Mouse (Mus musculus) kidney, embryonic 16.5 days (tissue): Measurements from ENCODE around the gene Msln. TPM values are rescaled to one million over a fixed set of nuclear protein-coding genes. Genes with fewer than 3 reads are reported as not detected.

Experiments used
- ATAC-seq: fragments of 200-750 bp; cut with Nextera tagmentation; 2 replicates; pipeline ENCODE4 v1.8.0; 2017; ENCODE audit warnings: moderate TSS enrichment; ENCODE audit not compliant: low FRiP score, low TSS enrichment
- H3K27ac ChIP-seq: fragments of 300-500 bp; sonication (generic); 2 replicates; pipeline ENCODE4 v1.5.1; 2014; ENCODE audit warnings: low read length
- H3K27me3 ChIP-seq: fragments of 300-500 bp; sonication (generic); 2 replicates; pipeline ENCODE4 v1.6.1; 2014; ENCODE audit warnings: low read length, control low read depth, mixed read lengths; ENCODE audit not compliant: insufficient read depth
- H3K36me3 ChIP-seq: fragments of 300-500 bp; sonication (generic); 2 replicates; pipeline ENCODE4 v1.6.1; 2014; ENCODE audit warnings: low read length, control low read depth, mixed read lengths; ENCODE audit not compliant: insufficient read depth
- H3K4me1 ChIP-seq: fragments of 300-500 bp; sonication (generic); 2 replicates; pipeline ENCODE4 v1.6.1; 2014; ENCODE audit warnings: low read length, control low read depth, mixed read lengths; ENCODE audit not compliant: insufficient read depth
- H3K4me2 ChIP-seq: fragments of 300-500 bp; sonication (generic); replicated peaks from 2 replicates; pipeline ENCODE4 v1.6.1; 2014; ENCODE audit warnings: low read depth, low read length
- H3K4me3 ChIP-seq: fragments of 300-500 bp; sonication (generic); 2 replicates; pipeline ENCODE4 v1.5.1; 2014; ENCODE audit warnings: mild to moderate bottlenecking, low read length
- H3K9ac ChIP-seq: fragments of 300-500 bp; sonication (generic); replicated peaks from 2 replicates; pipeline ENCODE4 v1.6.1; 2014; ENCODE audit warnings: low read length
- H3K9me3 ChIP-seq: fragments of 300-500 bp; sonication (generic); 2 replicates; pipeline ENCODE4 v1.6.1; 2016; ENCODE audit warnings: low read length, control low read depth
- WGBS: fragments of 180-500 bp; shearing (Covaris S2); extraction: QIAGEN DNeasy Blood & Tissue Kit; methylation state at CpG from one replicate; pipeline ENCODE4 v1.1.7; 2014; 5-methylcytosine and 5-hydroxymethylcytosine counted together
- polyA plus RNA-seq: library from polyadenylated mRNA; unstranded; fragments of >200 nt; fragmentation: Nextera tagmentation; extraction: Ambion mirVana; gene quantifications from 2 replicates; pipeline ENCODE4 v1.2.1, GENCODE M21; 2015

Msln gene
- polyA plus RNA-seq, 1 experiment from 2014 or later: 7.8 TPM

DNA sequence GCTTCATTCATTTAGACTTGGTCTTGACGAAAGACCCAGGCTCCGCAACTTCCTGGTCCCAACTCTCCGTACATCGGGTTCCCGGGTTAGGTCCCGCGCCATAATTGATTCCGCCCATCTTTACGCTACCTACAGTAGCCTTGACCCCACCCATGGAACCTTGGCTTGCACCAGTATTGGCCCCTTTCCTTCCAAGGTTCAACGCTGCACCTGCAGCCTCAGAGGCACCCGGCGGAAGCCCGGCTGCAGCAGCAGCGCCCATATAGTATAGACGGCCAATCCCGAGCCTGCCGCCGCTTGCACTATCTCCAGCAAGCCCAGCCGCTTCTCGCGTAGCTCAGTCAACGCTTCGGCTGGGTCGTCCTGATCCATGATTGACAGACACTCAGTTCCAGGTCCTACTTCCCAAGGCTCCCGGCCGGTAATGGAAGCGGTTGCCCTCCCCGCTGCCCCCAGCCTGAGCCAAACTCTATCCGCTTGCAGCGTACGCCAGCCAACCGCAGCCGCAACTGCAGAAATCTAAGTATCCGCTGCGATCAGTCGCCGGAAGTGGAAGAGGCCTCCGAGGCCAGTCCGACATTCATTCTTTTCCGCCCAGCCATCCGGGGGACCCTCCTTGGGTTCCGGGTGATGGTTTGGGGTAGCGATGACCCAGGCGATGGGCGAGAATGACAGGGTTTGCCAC is 37.8 kb upstream of the Msln start:
- Histone ChIP-seq H3K27ac (peak overlapping the region; percentile 99), H3K4me3 (peak overlapping the region; percentile 95), H3K36me3 (0 out of 2 replicates have a peak, but pooled peaks cover 2% of the 10 kb centered on the region), H3K4me2 (peak overlapping the region; percentile 93), H3K9ac (peak overlapping the region; percentile 85), H3K4me1 (peaks cover 56% of the 10 kb centered on the region), H3K9me3 (no peaks in the 10 kb centered on the region), H3K27me3 (no peaks in the 10 kb centered on the region)
- peak; percentile 42 for ATAC-seq
- WGBS: under 1% methylated on average over 45 of the region's 45 CpGs

DNA sequence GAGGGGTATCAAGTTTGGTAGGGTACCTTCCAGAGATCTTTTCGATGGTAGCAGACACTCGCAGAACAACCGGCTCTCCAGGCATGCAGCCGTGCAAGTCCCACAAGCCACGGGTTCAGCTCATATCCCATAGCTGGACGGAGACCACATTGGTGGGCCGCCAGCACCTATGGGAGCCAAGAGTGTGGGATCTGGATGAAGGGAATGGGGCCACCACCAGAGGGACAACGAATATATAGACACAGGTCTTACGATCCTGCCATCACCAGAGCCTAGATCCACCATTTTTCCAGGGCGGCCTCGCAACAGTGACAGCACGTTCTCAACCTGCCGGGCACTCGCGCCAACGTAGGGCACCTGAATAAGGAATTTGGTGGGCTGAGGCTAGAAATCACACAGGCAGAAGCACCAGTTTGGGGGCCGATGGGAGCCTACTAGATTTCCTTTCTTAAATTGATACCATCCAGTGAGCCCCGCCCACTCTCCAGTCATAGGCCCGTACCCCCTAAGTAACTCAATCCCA is 37.2 kb upstream of the Msln start:
- WGBS: 24% methylated on average over 19 of the region's 19 CpGs
- peak overlapping the region; percentile 99 for H3K27ac ChIP-seq
- ATAC-seq: no peak
- no peaks in the 10 kb centered on the region for H3K9me3 ChIP-seq
- H3K4me3 ChIP-seq: peak overlapping the region; percentile 95
- peak overlapping the region; percentile 85 for H3K9ac ChIP-seq
- 0 out of 2 replicates have a peak, but pooled peaks cover 2% of the 10 kb centered on the region for H3K36me3 ChIP-seq
- peaks cover 54% of the 10 kb centered on the region for H3K4me1 ChIP-seq
- H3K27me3 ChIP-seq: no peaks in the 10 kb centered on the region
- peak overlapping the region; percentile 93 for H3K4me2 ChIP-seq

DNA sequence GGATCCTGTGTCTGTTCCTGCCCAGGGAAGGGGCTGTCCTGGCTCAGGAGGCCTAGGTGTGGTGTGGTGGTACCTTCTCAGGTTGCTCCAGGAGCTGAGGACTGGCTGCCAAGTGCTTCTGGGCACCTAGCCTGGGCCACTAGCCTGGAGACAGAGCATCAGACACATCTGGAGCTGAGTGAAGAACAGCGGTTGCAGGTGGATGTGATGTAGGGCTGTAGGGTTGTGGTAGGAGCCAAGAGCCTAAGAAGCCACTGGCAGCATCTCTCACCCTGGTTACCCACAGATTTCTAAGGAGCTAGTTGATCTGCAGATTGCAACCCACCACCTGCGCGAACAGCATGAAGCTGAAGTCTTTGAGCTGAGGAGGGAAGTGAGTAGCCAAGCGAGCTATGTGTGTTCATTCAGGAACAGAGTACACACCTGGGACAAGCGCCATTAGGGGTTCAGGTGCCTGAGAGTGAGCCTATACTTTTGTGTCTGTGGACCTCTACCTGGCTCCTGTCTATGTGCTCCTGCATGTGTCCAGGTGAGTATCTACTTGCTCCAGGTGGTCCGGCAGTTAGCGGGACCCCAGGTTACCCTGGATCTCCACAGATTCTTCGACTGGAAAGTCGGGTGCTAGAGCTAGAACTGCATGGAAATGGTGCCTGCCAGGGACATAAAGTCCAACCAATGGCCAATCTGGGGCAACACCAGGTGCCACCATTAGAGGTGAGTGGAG is 32.8 kb upstream of the Msln start:
- no peak overlapping the region for H3K9ac ChIP-seq
- 91% methylated on average over 9 of the region's 9 CpGs for WGBS
- H3K4me3 ChIP-seq: no peak overlapping the region
- no peak overlapping the region for H3K27ac ChIP-seq
- no peaks in the 10 kb centered on the region for H3K27me3 ChIP-seq
- peaks cover 16% of the 10 kb centered on the region for H3K36me3 ChIP-seq
- H3K4me2 ChIP-seq: no peak overlapping the region
- peaks cover 29% of the 10 kb centered on the region for H3K4me1 ChIP-seq
- ATAC-seq: no peak
- H3K9me3 ChIP-seq: no peaks in the 10 kb centered on the region

DNA sequence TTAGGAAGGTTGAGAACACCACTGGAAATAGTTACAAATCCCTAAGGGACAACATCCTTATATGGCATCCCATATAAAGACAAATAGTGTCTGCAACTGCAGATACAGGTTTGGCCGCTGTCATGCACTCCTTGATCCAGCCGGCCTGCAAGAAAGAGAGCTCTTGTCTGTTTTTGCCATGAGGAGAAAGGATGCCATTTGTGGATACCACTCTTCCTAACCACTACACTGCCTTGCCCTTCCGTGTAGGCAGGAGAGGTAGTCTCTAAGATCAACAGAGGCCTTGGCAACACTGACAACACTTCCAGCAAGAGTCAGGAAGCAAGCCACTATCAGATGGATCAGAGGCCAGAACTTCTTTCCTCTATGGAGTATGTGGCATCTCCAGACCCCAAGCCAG is 32.1 kb upstream of the Msln start, which contains the start of gene Ccdc78:
TSS of gene Ccdc78 (plus strand) at position 301 of the 400 bp plus-strand sequence.
- peak within 1 kb of the TSS; percentile 90 for H3K4me2 ChIP-seq
- H3K27ac ChIP-seq: peak within 1 kb of the TSS; percentile 95
- peaks cover 26% of the 10 kb centered on the region for H3K4me1 ChIP-seq
- H3K9me3 ChIP-seq: no peaks in the 10 kb centered on the region
- H3K4me3 ChIP-seq: peak within 1 kb of the TSS; percentile 85
- peak within 1 kb of the TSS; percentile 86 for H3K9ac ChIP-seq
- H3K36me3 ChIP-seq: peaks cover 22% of the 10 kb centered on the region
- WGBS: 78% methylated on average over 3 of the region's 3 CpGs
- H3K27me3 ChIP-seq: no peaks in the 10 kb centered on the region
- no peak for ATAC-seq

DNA sequence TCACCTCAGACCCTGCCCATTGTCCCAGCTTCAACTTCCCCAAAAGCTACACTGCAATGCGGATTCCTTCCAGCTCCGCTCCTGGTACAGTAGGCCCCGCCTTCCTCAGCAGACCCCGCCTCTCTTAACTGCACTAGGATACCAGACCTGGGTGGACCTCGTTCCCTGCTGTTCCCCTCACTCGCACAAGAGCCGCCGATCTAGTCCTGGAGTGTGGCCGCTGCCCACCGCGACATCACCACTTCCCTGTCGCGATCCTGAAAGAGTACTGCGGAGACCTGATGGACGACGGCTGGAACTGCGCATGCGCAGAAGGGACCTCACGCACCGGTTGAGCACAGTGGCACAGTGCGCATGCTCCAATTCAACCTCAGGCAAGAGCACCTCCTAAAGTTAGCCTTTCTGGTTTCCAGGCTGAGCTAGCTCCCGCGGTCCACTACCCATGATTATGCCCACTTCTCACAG is 31.1 kb upstream of the Msln start, which contains the start of gene Haghl:
TSS of gene Haghl (minus strand) at position 393 of the 465 bp plus-strand sequence.
- H3K9ac ChIP-seq: peak within 1 kb of the TSS; percentile 86
- under 1% methylated on average over 23 of the region's 23 CpGs for WGBS

DNA sequence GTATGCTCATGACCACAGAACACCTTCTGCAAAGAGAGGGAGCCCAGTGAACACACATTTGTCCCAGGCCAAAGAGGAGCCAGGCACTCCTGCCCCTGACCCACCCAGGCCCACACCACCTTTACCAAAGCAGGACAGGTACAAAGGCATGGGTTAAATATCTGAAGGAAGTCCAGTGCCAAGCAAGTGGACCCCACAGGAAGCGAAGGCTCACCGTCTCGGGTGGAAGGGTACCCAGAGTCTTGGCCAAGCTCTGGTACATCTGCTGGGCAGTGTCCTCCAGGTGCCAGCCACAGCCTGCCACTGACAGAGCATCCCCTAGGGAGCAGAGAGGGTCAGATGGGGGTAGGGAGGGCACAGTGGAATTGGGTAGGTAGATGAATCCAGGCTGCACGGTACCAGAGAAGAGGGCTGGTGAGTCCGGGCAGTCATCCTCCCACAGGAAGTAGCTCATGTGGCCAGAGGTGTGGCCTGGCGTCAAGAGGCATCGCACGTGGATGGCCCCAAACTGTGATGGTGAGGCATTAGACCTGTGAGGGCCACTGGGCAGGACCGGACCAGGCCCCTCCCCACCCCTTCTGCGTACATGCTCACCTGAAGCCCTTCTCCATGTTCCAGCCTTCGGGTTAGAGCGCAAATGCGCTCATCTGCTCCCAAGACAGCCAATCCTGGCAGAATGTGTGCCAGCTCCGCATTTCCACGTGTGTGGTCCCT is 29.8 kb upstream of the Msln start:
- peak overlapping the region; percentile 85 for H3K4me3 ChIP-seq
- H3K4me2 ChIP-seq: peak overlapping the region; percentile 90
- peaks cover 16% of the 10 kb centered on the region for H3K4me1 ChIP-seq
- H3K27me3 ChIP-seq: no peaks in the 10 kb centered on the region
- peak overlapping the region; percentile 86 for H3K9ac ChIP-seq
- peaks cover 36% of the 10 kb centered on the region for H3K36me3 ChIP-seq
- ATAC-seq: no peak
- H3K27ac ChIP-seq: no peak overlapping the region
- 71% methylated on average over 15 of the region's 15 CpGs for WGBS
- no peaks in the 10 kb centered on the region for H3K9me3 ChIP-seq

More for the DNA sequence above, 31.1 kb upstream of the Msln start, which contains the start of gene Haghl:
- Histone ChIP-seq H3K36me3 (peaks cover 30% of the 10 kb centered on the region), H3K4me2 (peak within 1 kb of the TSS; percentile 90), H3K27me3 (no peaks in the 10 kb centered on the region), H3K27ac (peak within 1 kb of the TSS; percentile 95), H3K9me3 (no peaks in the 10 kb centered on the region), H3K4me3 (peak within 1 kb of the TSS; percentile 85), H3K4me1 (peaks cover 16% of the 10 kb centered on the region)
- ATAC-seq: peak; percentile 79

DNA sequence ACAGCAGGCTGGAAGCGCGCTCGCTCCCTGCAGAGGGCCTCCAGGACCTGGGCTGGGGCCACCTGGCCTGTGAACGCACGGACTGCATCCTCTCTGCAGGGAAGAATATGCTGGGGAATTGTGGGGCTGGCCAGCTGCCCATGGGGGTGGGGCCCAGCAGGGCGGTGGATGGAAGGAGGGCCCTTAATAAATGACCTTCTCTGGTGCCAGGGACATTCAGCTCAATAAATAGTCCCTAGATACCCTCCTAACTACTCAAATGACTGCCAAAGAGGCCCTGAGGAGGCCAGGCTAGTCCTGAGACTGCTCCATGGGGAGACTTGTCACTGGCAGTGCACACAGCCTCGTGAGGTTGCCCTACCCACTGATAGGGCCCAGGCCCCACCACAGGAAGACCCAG is 28.9 kb upstream of the Msln start:
- H3K4me1 ChIP-seq: peaks cover 16% of the 10 kb centered on the region

DNA sequence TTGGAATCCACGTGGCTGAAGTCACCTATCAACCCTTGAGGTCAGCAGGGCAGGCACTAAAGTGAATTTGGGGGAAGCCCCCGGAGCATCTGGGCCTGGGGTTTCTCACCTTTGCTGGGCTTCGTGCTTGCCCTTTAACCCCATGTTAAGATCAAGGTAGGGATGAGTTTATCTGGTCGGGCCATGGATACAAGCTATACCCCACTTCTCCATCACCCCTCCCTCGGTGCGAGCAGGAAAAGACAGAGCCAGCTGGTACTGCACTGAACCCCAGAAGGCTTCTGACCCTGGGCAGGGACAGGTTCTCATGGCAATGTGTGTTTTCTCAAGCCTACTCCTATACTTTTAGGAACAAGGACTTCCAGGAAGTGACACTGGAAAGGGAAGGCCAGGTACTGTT is 27.2 kb upstream of the Msln start:
- ATAC-seq: no peak
- Histone ChIP-seq H3K9me3 (no peaks in the 10 kb centered on the region), H3K27ac (no peak overlapping the region), H3K4me1 (peaks cover 16% of the 10 kb centered on the region), H3K9ac (no peak overlapping the region), H3K4me3 (no peak overlapping the region), H3K27me3 (no peaks in the 10 kb centered on the region), H3K36me3 (peaks cover 45% of the 10 kb centered on the region), H3K4me2 (no peak overlapping the region)
- 70% methylated on average over 6 of the region's 6 CpGs for WGBS

More for the DNA sequence above, 28.9 kb upstream of the Msln start:
- H3K27me3 ChIP-seq: no peaks in the 10 kb centered on the region
- no peak overlapping the region for H3K4me2 ChIP-seq
- WGBS: 81% methylated on average over 7 of the region's 7 CpGs
- no peak overlapping the region for H3K9ac ChIP-seq
- H3K36me3 ChIP-seq: peaks cover 36% of the 10 kb centered on the region
- H3K27ac ChIP-seq: no peak overlapping the region
- no peak for ATAC-seq
- H3K4me3 ChIP-seq: no peak overlapping the region
- no peaks in the 10 kb centered on the region for H3K9me3 ChIP-seq

DNA sequence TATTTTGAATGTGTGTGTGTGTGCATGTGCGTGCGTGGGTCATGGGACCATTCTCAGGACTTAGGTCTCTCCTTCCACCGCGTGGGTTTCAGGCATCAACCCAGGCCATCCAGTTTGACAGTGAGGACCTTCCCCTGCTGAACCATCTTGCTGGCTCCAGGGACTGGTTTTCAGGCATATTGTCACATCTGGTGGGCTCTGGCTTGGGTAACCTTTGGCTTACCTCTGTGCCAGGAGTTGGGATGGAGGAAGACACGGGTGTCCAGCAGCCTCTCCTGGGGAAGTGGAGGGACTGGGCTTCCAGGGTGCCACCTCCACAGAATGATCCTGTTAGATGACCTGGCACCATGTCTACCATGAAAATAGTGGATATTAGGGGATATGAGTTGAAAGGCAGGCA is 23.8 kb upstream of the Msln start:
- H3K4me2 ChIP-seq: no peak overlapping the region
- H3K27me3 ChIP-seq: no peaks in the 10 kb centered on the region
- no peaks in the 10 kb centered on the region for H3K9me3 ChIP-seq
- peaks cover 41% of the 10 kb centered on the region for H3K36me3 ChIP-seq
- WGBS: 94% methylated on average over 5 of the region's 5 CpGs
- no peak overlapping the region for H3K27ac ChIP-seq
- no peak for ATAC-seq
- peaks cover 8% of the 10 kb centered on the region for H3K4me1 ChIP-seq
- no peak overlapping the region for H3K4me3 ChIP-seq
- no peak overlapping the region for H3K9ac ChIP-seq
